Mouse (Mus musculus) limb, embryonic 14.5 days (tissue): Measurements from ENCODE around the gene Thsd4. TPM values are rescaled to one million over a fixed set of nuclear protein-coding genes. Genes with fewer than 3 reads are reported as not detected.

ENCODE experiments used
- ATAC-seq: fragments of 200-750 bp; cut with Nextera tagmentation; 2 replicates; pipeline ENCODE4 v1.8.0; 2017; ENCODE audit warnings: low read depth, moderate number of reproducible peaks, moderate TSS enrichment; ENCODE audit not compliant: low FRiP score
- DNase-seq: peaks from one replicate; pipeline ENCODE4 v3.0.0-alpha.2; 2015; ENCODE audit warnings: low spot score
- H3K27ac ChIP-seq: fragments of 300-500 bp; sonication (generic); replicated peaks from 2 replicates; pipeline ENCODE4 v1.5.1; 2014; ENCODE audit warnings: low read depth, mild to moderate bottlenecking, low read length, moderate library complexity, mixed read lengths
- H3K27me3 ChIP-seq: fragments of 300-500 bp; sonication (generic); 2 replicates; pipeline ENCODE4 v1.6.1; 2014; ENCODE audit warnings: low read length, mixed read lengths; ENCODE audit not compliant: control insufficient read depth, insufficient read depth
- H3K36me3 ChIP-seq: fragments of 300-500 bp; sonication (generic); 2 replicates; pipeline ENCODE4 v1.6.1; 2014; ENCODE audit warnings: mild to moderate bottlenecking, low read length, moderate library complexity, mixed read lengths; ENCODE audit not compliant: control insufficient read depth, insufficient read depth
- H3K4me1 ChIP-seq: fragments of 300-500 bp; sonication (generic); 2 replicates; pipeline ENCODE4 v1.6.1; 2014; ENCODE audit warnings: antibody characterized with exemption, low read length, mixed read lengths; ENCODE audit not compliant: control insufficient read depth, insufficient read depth
- H3K4me2 ChIP-seq: fragments of 300-500 bp; sonication (generic); replicated peaks from 2 replicates; pipeline ENCODE4 v1.6.1; 2014; ENCODE audit warnings: low read depth, mild to moderate bottlenecking, low read length, moderate library complexity; ENCODE audit not compliant: severe bottlenecking
- H3K4me3 ChIP-seq: fragments of 300-500 bp; sonication (generic); replicated peaks from 2 replicates; pipeline ENCODE4 v1.5.1; 2014; ENCODE audit warnings: low read length
- H3K9ac ChIP-seq: fragments of 300-500 bp; sonication (generic); 2 replicates; pipeline ENCODE4 v1.6.1; 2014; ENCODE audit warnings: mild to moderate bottlenecking, low read depth, low read length, moderate library complexity; ENCODE audit not compliant: severe bottlenecking
- H3K9me3 ChIP-seq: fragments of 300-500 bp; sonication (generic); 2 replicates; pipeline ENCODE4 v1.6.1; 2016; ENCODE audit warnings: low read length; ENCODE audit not compliant: control insufficient read depth
- POLR2A ChIP-seq: fragments of 200-500 bp; IDR thresholded peaks from 2 replicates; pipeline ENCODE4 v1.8.0; 2012; ENCODE audit warnings: inconsistent platforms, mild to moderate bottlenecking, moderate library complexity, borderline replicate concordance; ENCODE audit not compliant: insufficient read depth, insufficient read length; ENCODE audit errors: extremely low read depth
- WGBS: fragments of 180-500 bp; shearing (Covaris S2); extraction: QIAGEN DNeasy Blood & Tissue Kit; methylation state at CpG from one replicate; pipeline ENCODE4 v1.1.7; 2014; 5-methylcytosine and 5-hydroxymethylcytosine counted together
- polyA plus RNA-seq, 2 experiments: library from polyadenylated mRNA; depleted of rRNA in 1 of 2; stranded (reverse) in 1 of 2; unstranded in 1 of 2; fragments of >200 nt; fragmentation: Nextera tagmentation in 1 of 2; extraction: Ambion mirVana in 1 of 2; gene quantifications; 2 replicates each; pipeline versions ENCODE4 v1.2.1 to v1.2.3; 2012 to 2014

Gene Thsd4
- polyA plus RNA-seq, 2 experiments = 30.8 to 31.2 TPM

GRCm38 (mm10) chr9:60527836-60528235, 6.0 kb upstream of the Thsd4 start:
- H3K4me2 ChIP-seq = no peak overlapping the region
- ATAC-seq (no peak), DNase-seq (no peak)

GRCm38 (mm10) chr9:60527051-60527450, 5.2 kb upstream of the Thsd4 start:
- 66% methylated on average over 5 of the region's 5 CpGs for WGBS
- Histone ChIP-seq H3K4me1 (peaks cover 12% of the 10 kb centered on the region), H3K27me3 (no peaks in the 10 kb centered on the region), H3K9ac (no peak overlapping the region), H3K9me3 (no peaks in the 10 kb centered on the region), H3K4me3 (no peak overlapping the region), H3K4me2 (no peak overlapping the region), H3K27ac (no peak overlapping the region), H3K36me3 (no peaks in the 10 kb centered on the region)
- ATAC-seq (no peak), DNase-seq (no peak)
- TF ChIP-seq POLR2A = no peak

More at GRCm38 (mm10) chr9:60527836-60528235, 6.0 kb upstream of the Thsd4 start:
- Histone ChIP-seq H3K9ac (no peak overlapping the region), H3K9me3 (no peaks in the 10 kb centered on the region), H3K4me3 (no peak overlapping the region), H3K27ac (no peak overlapping the region), H3K36me3 (no peaks in the 10 kb centered on the region), H3K4me1 (peaks cover 12% of the 10 kb centered on the region), H3K27me3 (no peaks in the 10 kb centered on the region)
- 87% methylated on average over 2 of the region's 2 CpGs for WGBS
- no peak for TF ChIP-seq POLR2A

GRCm38 (mm10) chr9:60526195-60526594, 4.3 kb upstream of the Thsd4 start:
- 0 out of 2 replicates have a peak, but pooled peaks cover 3% of the 10 kb centered on the region for H3K27me3 ChIP-seq
- H3K9ac ChIP-seq = no peak overlapping the region
- no peak overlapping the region for H3K27ac ChIP-seq
- no peaks in the 10 kb centered on the region for H3K36me3 ChIP-seq
- no peak for TF ChIP-seq POLR2A
- H3K4me1 ChIP-seq = peaks cover 12% of the 10 kb centered on the region
- no peak overlapping the region for H3K4me2 ChIP-seq
- ATAC-seq = no peak
- no peak for DNase-seq
- no peaks in the 10 kb centered on the region for H3K9me3 ChIP-seq
- H3K4me3 ChIP-seq = no peak overlapping the region
- WGBS = 53% methylated on average over 5 of the region's 5 CpGs

- H3K36me3 ChIP-seq = no peaks in the 10 kb centered on the region
- peak overlapping the region; percentile 71 for H3K9ac ChIP-seq
- DNase-seq (no peak), ATAC-seq (no peak)
- H3K4me2 ChIP-seq = peak overlapping the region; percentile 88
- 17% methylated on average over 5 of the region's 5 CpGs for WGBS
- H3K9me3 ChIP-seq = no peaks in the 10 kb centered on the region
- 0 out of 2 replicates have a peak, but pooled peaks cover 14% of the 10 kb centered on the region for H3K27me3 ChIP-seq
- no peak for TF ChIP-seq POLR2A
- no peak overlapping the region for H3K27ac ChIP-seq
- peak overlapping the region; percentile 62 for H3K4me3 ChIP-seq
- H3K4me1 ChIP-seq = peaks cover 30% of the 10 kb centered on the region
These were observed 703 bp downstream of the Thsd4 start for GRCm38 (mm10) chr9:60521143-60521542.

GRCm38 (mm10) chr9:60519601-60520000, 2.2 kb downstream of the Thsd4 start:
- H3K4me2 ChIP-seq = peak overlapping the region; percentile 88

More at GRCm38 (mm10) chr9:60519601-60520000, 2.2 kb downstream of the Thsd4 start:
- DNase-seq (no peak), ATAC-seq (no peak)
- H3K4me1 ChIP-seq = peaks cover 22% of the 10 kb centered on the region; the same call in 1 of the 2 replicates
- no peak for TF ChIP-seq POLR2A
- H3K4me3 ChIP-seq = no peak overlapping the region
- no peak overlapping the region for H3K27ac ChIP-seq
- no peaks in the 10 kb centered on the region for H3K9me3 ChIP-seq
- no peak overlapping the region for H3K9ac ChIP-seq
- H3K36me3 ChIP-seq = no peaks in the 10 kb centered on the region
- 11% methylated on average over 3 of the region's 3 CpGs for WGBS
- H3K27me3 ChIP-seq = 0 out of 2 replicates have a peak, but pooled peaks cover 14% of the 10 kb centered on the region
